Mouse (Mus musculus) MEL (cell line): ENCODE measurements around the gene Ntng1.

ENCODE experiments used
- BHLHE40 ChIP-seq: IDR thresholded peaks from 2 replicates; pipeline ENCODE4 v1.6.1; 2012; ENCODE audit warnings: low read depth, mild to moderate bottlenecking, inconsistent platforms, low read length, improper control_type of control experiment, borderline replicate concordance
- CHD2 ChIP-seq: IDR thresholded peaks from 2 replicates; pipeline ENCODE4 v1.6.1; 2011; ENCODE audit warnings: low read length, improper control_type of control experiment
- CTCF ChIP-seq, 3 experiments: IDR thresholded peaks in 2 of 3; conservative IDR thresholded peaks in 1 of 3; 2 replicates each; pipeline ENCODE4 v1.5.1; 2011 to 2012; ENCODE audit warnings: low read length in 3 of 3, low read depth in 2 of 3, mild to moderate bottlenecking in 2 of 3, improper control_type of control experiment in 1 of 3, inconsistent platforms in 1 of 3, mixed read lengths in 1 of 3, moderate library complexity in 1 of 3; ENCODE audit not compliant: control insufficient read depth in 1 of 3, insufficient read depth in 1 of 3, poor library complexity in 1 of 3, severe bottlenecking in 1 of 3
- E2F4 ChIP-seq: IDR thresholded peaks from 2 replicates; pipeline ENCODE4 v1.6.1; 2011; ENCODE audit warnings: low read depth, low read length, improper control_type of control experiment, borderline replicate concordance
- EP300 ChIP-seq, 2 experiments: IDR thresholded peaks; 2 replicates each; pipeline ENCODE4 v1.6.1; 2011; ENCODE audit warnings: improper control_type of control experiment in 2 of 2, low read length in 2 of 2, low read depth in 1 of 2, mild to moderate bottlenecking in 1 of 2
- GATA1 ChIP-seq: IDR thresholded peaks from 2 replicates; pipeline ENCODE4 v1.6.1; 2011; ENCODE audit warnings: low read depth, low read length, improper control_type of control experiment
- MAX ChIP-seq: IDR thresholded peaks from 2 replicates; pipeline ENCODE4 v1.6.1; 2011; ENCODE audit warnings: low read length, improper control_type of control experiment
- POLR2A ChIP-seq, 2 experiments: IDR thresholded peaks; 2 replicates each; pipeline ENCODE4 v1.6.1; 2011 to 2012; ENCODE audit warnings: low read length in 2 of 2, mild to moderate bottlenecking in 2 of 2, control low read depth in 1 of 2, improper control_type of control experiment in 1 of 2, low read depth in 1 of 2, moderate library complexity in 1 of 2; ENCODE audit not compliant: control insufficient read depth in 1 of 2, insufficient read depth in 1 of 2, poor library complexity in 1 of 2
- POLR2AphosphoS2 ChIP-seq: IDR thresholded peaks from 2 replicates; pipeline ENCODE4 v1.6.1; 2011; ENCODE audit warnings: low read length, improper control_type of control experiment
- TBP ChIP-seq: IDR thresholded peaks from 2 replicates; pipeline ENCODE4 v1.8.0; 2011; ENCODE audit warnings: low read depth, low read length, improper control_type of control experiment
- TCF12 ChIP-seq: IDR thresholded peaks from 2 replicates; pipeline ENCODE4 v1.6.1; 2014; ENCODE audit warnings: low read depth, mild to moderate bottlenecking, inconsistent platforms, low read length, improper control_type of control experiment, moderate library complexity
- USF2 ChIP-seq, 2 experiments: IDR thresholded peaks; 2 replicates each; pipeline ENCODE4 v1.6.1; 2011 to 2012; ENCODE audit warnings: improper control_type of control experiment in 2 of 2, low read length in 2 of 2, borderline replicate concordance in 1 of 2, inconsistent platforms in 1 of 2, low read depth in 1 of 2, mild to moderate bottlenecking in 1 of 2; ENCODE audit not compliant: insufficient read depth in 1 of 2

DNA sequence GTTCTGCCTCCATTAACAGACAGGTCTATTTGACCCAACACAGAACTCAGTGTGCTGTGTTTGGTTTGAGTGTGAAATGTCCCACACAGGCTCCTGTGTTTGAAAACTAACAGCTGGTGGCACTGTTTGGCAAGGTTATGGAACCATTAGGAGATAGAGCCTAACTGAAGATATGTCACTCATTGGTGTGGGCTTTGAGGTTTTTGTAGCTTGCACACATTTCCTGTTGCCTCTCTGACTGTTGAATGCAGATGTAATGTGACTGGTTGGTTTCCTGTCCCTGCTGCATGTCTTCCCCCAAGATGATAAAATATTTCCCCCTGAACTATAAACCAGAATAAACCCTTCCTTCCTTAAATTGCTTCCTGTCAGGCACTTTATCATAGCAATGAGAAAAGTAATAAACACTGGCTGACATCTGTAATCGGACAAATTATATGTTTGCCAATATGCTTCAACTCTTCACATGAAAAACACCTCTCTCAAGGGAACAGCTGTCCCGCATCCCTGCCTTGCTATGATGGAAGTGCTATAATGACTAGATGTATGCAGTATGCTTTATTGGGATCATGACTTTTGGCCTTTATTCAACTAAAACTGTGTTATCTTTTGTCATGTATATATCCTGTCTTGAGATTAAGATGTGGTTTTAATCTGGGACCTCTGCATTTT, 320.9 kb downstream of the Ntng1 start:
- TF ChIP-seq CTCF (IDR thresholded peaks at IDR 0.05 in 2 of 3, conservative IDR thresholded peaks at IDR 0.05 in 1 of 3; ENCODE audit: control insufficient read depth in 1 of 3, insufficient read depth in 1 of 3, low read depth in 2 of 3, low read length in 3 of 3, poor library complexity in 1 of 3, severe bottlenecking in 1 of 3) (no peak), POLR2A (IDR thresholded peaks at IDR 0.05; ENCODE audit: control insufficient read depth in 1 of 2, insufficient read depth in 1 of 2, low read depth in 1 of 2, low read length in 2 of 2, poor library complexity in 1 of 2) (no peak), BHLHE40 (no peak), E2F4 (no peak), TBP (no peak), USF2 (IDR thresholded peaks at IDR 0.05; ENCODE audit: borderline replicate concordance in 1 of 2, insufficient read depth in 1 of 2, low read depth in 1 of 2, low read length in 2 of 2) (no peak), GATA1 (no peak), EP300 (IDR thresholded peaks at IDR 0.05; ENCODE audit: low read depth in 1 of 2, low read length in 2 of 2) (no peak), POLR2AphosphoS2 (no peak), MAX (no peak), CHD2 (no peak), TCF12 (no peak)
